Mouse (Mus musculus): ENCODE data around the gene Dner. TPM values are rescaled to one million over a fixed set of nuclear protein-coding genes. Genes with fewer than 3 reads are reported as not detected.
A peak's percentile ranks its signal among the peaks of the same experiment; 100 is the strongest.

Gene Dner
- total and polyA plus RNA-seq, 3 experiments, result not detected

DNA sequence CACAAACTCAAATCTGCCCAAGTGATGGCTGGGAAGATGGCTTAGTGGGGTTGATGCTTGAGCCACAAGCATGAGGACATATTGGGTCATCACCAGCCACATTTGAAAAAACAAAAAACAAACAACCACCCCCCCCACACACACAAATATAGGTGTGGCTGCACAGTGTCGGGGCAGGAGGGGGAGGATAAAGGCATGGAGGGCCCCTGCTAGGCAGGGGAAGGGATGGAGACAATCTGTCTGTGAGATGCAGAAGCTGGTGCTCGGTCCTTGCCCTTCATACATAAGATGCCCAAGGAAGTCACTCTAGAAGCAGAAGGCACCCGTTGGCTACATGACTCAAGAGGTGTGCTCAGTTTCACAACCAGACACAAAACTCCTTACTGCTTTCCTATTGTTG is 25.9 kb upstream of the Dner start:
- H3K9ac ChIP-seq (ENCODE audit: control insufficient read depth, low read depth, low read length, poor library complexity, severe bottlenecking), result no peak overlapping the region
- peaks cover 9% of the 10 kb centered on the region in 2 experiments for H3K4me1 ChIP-seq (ENCODE audit: control insufficient read depth in 1 of 2, insufficient read depth in 2 of 2, low read length in 2 of 2)
- no peak overlapping the region for H3K4me3 ChIP-seq (ENCODE audit: control insufficient read depth in 1 of 2, insufficient read depth in 1 of 2, low read depth in 2 of 2, low read length in 2 of 2)
- H3K36me3 ChIP-seq (ENCODE audit: control insufficient read depth in 1 of 2, insufficient read depth in 2 of 2, low read length in 2 of 2), result peaks cover 9 to 20% of the 10 kb centered on the region in 2 experiments
- H3K79me2 ChIP-seq (ENCODE audit: control insufficient read depth, insufficient read depth, low read length, poor library complexity), result no peaks in the 10 kb centered on the region
- TF ChIP-seq SIN3A (IDR thresholded peaks at IDR 0.05; ENCODE audit: low read length) (no peak), NRF1 (IDR thresholded peaks at IDR 0.05; ENCODE audit: insufficient read depth, low read depth, low read length, poor library complexity, severe bottlenecking) (no peak), ZKSCAN1 (IDR thresholded peaks at IDR 0.05; ENCODE audit: low read depth, low read length) (no peak), MAZ (IDR thresholded peaks at IDR 0.05; ENCODE audit: low read depth, low read length) (no peak), MXI1 (IDR thresholded peaks at IDR 0.05; ENCODE audit: low read depth, low read length) (no peak), MEF2A (IDR thresholded peaks at IDR 0.05; ENCODE audit: extremely low read depth, insufficient replicate concordance, low read depth, low read length, poor library complexity, severe bottlenecking) (no peak), TAL1 (IDR thresholded peaks at IDR 0.05; ENCODE audit: low read length) (no peak), POLR2AphosphoS5 (IDR thresholded peaks at IDR 0.05; ENCODE audit: borderline replicate concordance, low read depth, low read length) (no peak), RAD21 (IDR thresholded peaks at IDR 0.05; ENCODE audit: low read depth, low read length) (no peak), USF2 (IDR thresholded peaks at IDR 0.05; ENCODE audit: borderline replicate concordance in 1 of 2, insufficient read depth in 1 of 2, low read depth in 1 of 2, low read length in 2 of 2) (no peak), ELF1 (IDR thresholded peaks at IDR 0.05; ENCODE audit: low read depth, low read length) (no peak), ZMIZ1 (IDR thresholded peaks at IDR 0.05; ENCODE audit: low read depth, low read length) (no peak), UBTF (IDR thresholded peaks at IDR 0.05; ENCODE audit: borderline replicate concordance, insufficient read depth, low read depth, low read length) (no peak), GABPA (IDR thresholded peaks at IDR 0.05; ENCODE audit: low read depth, low read length) (no peak), POLR2A (IDR thresholded peaks at IDR 0.05; ENCODE audit: control insufficient read depth in 1 of 2, insufficient read depth in 1 of 2, low read depth in 1 of 2, low read length in 2 of 2, poor library complexity in 1 of 2) (no peak), ETS1 (IDR thresholded peaks at IDR 0.05; ENCODE audit: low read depth, low read length) (no peak), TCF12 (IDR thresholded peaks at IDR 0.05; ENCODE audit: low read depth, low read length) (no peak), USF1 (IDR thresholded peaks at IDR 0.05; ENCODE audit: low read depth, low read length) (no peak), MYC (IDR thresholded peaks at IDR 0.05; ENCODE audit: low read depth, low read length) (no peak), GATA1 (IDR thresholded peaks at IDR 0.05; ENCODE audit: low read depth, low read length) (no peak)
- H3K9me3 ChIP-seq (replicated peaks; ENCODE audit: insufficient read depth, low read length), result no peaks in the 10 kb centered on the region
- DNase-seq (ENCODE audit: low read depth, low spot score), result peak; percentile 12
- H3K27me3 ChIP-seq (ENCODE audit: control insufficient read depth in 1 of 2, insufficient read depth in 2 of 2, low read length in 2 of 2), result no peaks in the 10 kb centered on the region
- H3K27ac ChIP-seq (ENCODE audit: control insufficient read depth, low read depth, low read length), result no peak overlapping the region

All from MEL (cell line).